Mouse (Mus musculus) gastrocnemius, postnatal 10 days (tissue): ENCODE results near the gene Gpbp1. TPM values are rescaled to one million over a fixed set of nuclear protein-coding genes. Genes with fewer than 3 reads are reported as not detected.

Source experiments
- DNase-seq: peaks from one replicate; pipeline ENCODE4 v3.0.0; 2021; ENCODE audit warnings: mixed read lengths
- long read RNA-seq, 2 experiments: library from polyadenylated mRNA; stranded (forward); transcript quantifications; one replicate each; pipeline ENCODE4 v2.0.0; 2021
- total RNA-seq, 2 experiments: library from RNA; stranded (reverse); gene quantifications; 2 replicates each; pipeline ENCODE4 v1.2.3; 2021

Gpbp1 gene
- 10 to 100 TPM; 47.6 to 55.8 TPM for total RNA-seq
- long read RNA-seq, experiment 1, transcript Gpbp1-202 (12 exons, 3,299 nt): major isoform, 32 of 76 reads
- long read RNA-seq, experiment 1, transcript Gpbp1-201 (13 exons, 3,694 nt): minor isoform, 29 of 76 reads
- long read RNA-seq, experiment 1, partial matches to known transcripts: 2 of 76 reads
- long read RNA-seq, experiment 1, other reads (novel, unspliced or antisense): 13 of 76 reads
- long read RNA-seq, experiment 2, transcript Gpbp1-202 (12 exons, 3,299 nt): minor isoform, 25 of 70 reads
- long read RNA-seq, experiment 2, transcript Gpbp1-201 (13 exons, 3,694 nt): major isoform, 28 of 70 reads
- long read RNA-seq, experiment 2, partial matches to known transcripts: 2 of 70 reads
- long read RNA-seq, experiment 2, other reads (novel, unspliced or antisense): 15 of 70 reads

- peak; percentile 99 for DNase-seq
Observed at GRCm38 (mm10) chr13:111489802-111490723, at the start of gene Gpbp1. Gpbp1 (minus strand) TSS chr13:111490111.

DNA sequence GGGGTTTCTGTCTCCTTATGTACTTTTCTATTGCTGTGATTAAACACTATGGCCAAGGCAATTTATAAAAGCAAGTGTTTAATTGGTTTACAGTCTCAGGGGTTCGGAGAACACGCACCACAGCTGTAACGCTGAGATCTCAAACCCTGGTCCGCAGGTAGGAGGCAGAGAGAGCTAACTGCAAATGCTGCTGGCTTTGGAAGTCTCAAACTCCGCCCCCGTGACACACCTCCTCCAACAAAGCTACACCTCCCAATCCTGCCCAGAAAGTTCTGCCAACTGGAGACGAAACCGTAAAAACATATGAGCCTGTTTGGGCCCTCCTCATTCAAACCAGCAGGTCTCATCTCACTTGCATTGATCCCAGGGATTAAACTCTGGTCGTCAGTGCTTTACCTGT, 47.8 kb upstream of the Gpbp1 start:
- no peak for DNase-seq

- DNase-seq: no peak
Observed at GRCm38 (mm10) chr13:111536207-111536887, 46.4 kb upstream of the Gpbp1 start.

- no peak for DNase-seq
Observed at GRCm38 (mm10) chr13:111534131-111534530, 44.2 kb upstream of the Gpbp1 start.

- no peak for DNase-seq
Observed at GRCm38 (mm10) chr13:111532178-111532948, 42.5 kb upstream of the Gpbp1 start.

DNA sequence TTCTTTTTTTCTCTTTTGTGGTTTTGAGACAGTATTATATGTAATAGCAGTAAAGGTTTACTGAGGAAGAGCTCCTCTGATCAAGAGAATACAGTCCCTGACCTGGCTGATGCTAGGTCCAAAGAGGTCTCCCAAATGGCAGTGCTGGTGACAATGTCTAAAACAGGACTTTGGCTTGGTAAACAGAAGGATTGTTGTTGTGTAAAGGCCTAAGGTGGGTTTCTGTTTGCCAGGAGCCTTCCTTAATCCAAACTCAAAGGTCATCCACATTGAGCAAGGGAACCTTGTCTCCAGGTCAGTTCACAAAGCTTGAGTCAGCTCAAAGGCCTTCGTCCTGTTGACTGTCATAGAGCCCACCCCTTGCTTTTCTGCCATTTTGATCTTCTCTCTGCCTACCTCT, 41.8 kb upstream of the Gpbp1 start:
- no peak for DNase-seq

GRCm38 (mm10) chr13:111524277-111524676, 34.4 kb upstream of the Gpbp1 start:
- no peak for DNase-seq

GRCm38 (mm10) chr13:111522336-111522735, 32.4 kb upstream of the Gpbp1 start:
- DNase-seq: no peak

- DNase-seq: no peak
Observed at GRCm38 (mm10) chr13:111520456-111520855, 30.5 kb upstream of the Gpbp1 start.

- no peak for DNase-seq
Observed at GRCm38 (mm10) chr13:111518332-111518731, 28.4 kb upstream of the Gpbp1 start.

DNA sequence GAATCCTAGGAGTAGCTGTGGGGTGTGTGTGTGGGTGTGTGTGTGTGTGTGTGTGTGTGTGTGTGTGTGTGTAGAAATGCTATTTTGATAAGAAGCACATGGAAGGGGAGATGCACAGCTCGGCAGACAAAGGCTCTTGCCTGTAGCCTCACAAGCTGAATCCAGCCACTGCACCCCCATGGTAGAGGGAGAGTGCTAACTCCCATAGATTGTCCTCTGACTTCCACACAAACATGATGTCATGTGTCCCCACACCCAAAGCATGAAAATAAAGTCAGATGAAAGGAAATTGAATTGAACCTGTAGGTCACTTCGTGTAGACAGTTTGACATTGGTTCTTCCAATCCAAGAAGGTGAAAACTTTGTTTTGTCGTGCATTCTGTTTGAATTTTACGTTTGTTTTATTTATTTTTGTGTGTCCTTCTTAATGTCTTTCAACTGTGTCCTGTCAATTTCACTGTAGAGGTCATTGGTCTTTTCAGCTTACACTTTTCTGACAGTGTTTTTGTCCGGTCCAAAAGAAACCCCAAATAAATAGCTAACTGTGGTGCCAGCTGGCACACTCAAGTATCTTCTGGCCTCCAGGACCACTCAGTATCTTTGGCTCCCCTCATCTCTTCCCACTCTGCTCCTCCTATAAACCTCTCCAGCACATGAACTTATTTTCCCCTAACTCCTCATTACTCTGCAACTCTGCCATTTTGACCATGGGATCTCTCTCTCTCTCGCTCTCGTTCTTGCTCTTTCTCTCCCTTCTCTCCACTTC, 26.7 kb upstream of the Gpbp1 start:
- no peak for DNase-seq

GRCm38 (mm10) chr13:111509385-111509784, 19.5 kb upstream of the Gpbp1 start:
- no peak for DNase-seq

GRCm38 (mm10) chr13:111508645-111509044, 18.7 kb upstream of the Gpbp1 start:
- DNase-seq: no peak

GRCm38 (mm10) chr13:111494330-111495029, 4.6 kb upstream of the Gpbp1 start:
- no peak for DNase-seq

DNA sequence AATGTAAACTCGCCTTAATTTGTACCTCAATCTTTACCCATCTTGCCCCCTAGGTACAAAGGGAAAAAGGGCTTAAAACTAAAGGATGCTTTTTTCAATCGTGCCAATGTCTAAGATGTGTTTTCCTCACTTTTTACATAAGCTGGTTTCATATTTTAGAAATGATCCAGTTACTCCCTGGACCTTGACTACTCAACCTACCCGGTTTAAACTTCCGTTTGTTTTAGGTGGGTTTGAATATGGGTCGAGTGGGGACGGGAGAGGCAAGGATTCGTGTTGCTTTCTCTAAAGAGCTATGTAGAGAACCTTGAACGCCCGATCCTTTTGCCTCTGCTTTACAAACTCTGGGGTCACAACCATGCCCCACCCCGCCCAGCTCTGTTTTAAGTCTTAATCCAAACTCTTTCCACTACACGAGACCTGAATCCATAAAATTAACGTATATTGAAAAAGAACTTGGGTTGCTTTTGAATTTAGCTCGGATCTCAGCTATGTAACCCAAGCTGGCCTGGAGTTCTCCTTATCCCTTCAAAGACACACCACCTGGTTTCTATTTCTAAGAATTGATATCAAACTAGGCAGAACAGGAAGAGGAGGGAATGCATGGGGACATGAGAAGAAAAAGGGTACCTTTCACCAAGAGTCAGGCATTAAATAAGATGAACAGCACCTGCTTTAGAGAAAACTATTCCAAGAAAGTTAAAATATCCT, 1.3 kb upstream of the Gpbp1 start:
- no peak for DNase-seq

GRCm38 (mm10) chr13:111489502-111489801, 459 bp downstream of the Gpbp1 start:
- DNase-seq: no peak

DNA sequence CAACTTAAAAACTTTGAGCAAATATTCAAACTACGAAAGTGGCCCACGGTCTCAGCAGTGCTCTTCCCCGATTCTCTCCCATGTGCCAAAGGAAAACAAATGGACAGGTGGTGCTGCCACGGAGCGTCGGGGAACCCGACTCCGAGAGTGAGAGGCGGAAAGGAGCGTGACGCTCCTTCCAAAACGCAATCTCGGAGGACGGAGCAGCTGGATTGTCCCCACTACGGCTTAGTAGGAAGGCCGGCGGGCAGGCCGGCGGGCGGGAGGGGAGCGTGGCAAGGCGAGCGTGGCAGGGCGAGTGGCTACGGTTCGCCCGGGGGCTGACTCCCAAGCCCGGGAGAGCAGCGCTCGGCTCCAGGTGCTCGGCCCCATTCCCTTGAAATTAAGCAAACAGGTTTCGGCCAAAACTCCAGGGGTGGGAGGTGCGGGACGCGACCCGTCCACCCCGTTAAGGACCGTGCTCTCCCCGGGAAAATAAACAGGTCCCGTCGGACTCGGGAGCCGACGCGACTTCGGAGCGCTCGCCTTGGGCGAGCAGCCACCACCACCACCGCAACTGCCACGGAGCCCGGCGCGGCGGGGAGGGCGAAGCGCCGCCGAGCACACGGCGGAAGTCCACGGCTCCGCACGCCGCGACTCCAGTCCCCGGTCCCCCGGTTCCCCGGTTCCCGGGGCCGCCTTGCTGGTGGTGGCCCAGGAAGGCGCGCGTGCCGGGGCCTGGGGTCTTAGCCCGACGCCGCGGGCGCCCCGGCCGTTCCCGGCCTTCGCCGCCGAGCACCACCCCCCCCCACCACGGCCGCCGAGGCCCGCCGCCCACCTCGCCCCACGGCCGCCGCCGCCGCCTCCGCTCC, 1.0 kb downstream of the Gpbp1 start:
- DNase-seq: peak; percentile 59

- no peak for DNase-seq
Observed at GRCm38 (mm10) chr13:111477695-111478094, 12.2 kb downstream of the Gpbp1 start.
